Mouse (Mus musculus) liver, embryonic 14.5 days (tissue): Measurements from ENCODE around the gene Rac3. TPM values are rescaled to one million over a fixed set of nuclear protein-coding genes. Genes with fewer than 3 reads are reported as not detected.
A peak's percentile ranks its signal among the peaks of the same experiment; 100 is the strongest.

ENCODE experiments used
- ATAC-seq: fragments of 200-750 bp; cut with Nextera tagmentation; 2 replicates; pipeline ENCODE4 v1.8.0; 2017; ENCODE audit warnings: moderate number of reproducible peaks, mild to moderate bottlenecking, moderate library complexity; ENCODE audit not compliant: insufficient read depth
- DNase-seq, 3 experiments: peaks; one replicate each; pipeline ENCODE4 v3.0.0-alpha.2; 2012 to 2013; ENCODE audit warnings: low read depth in 3 of 3, low spot score in 3 of 3
- H3K27ac ChIP-seq: fragments of 300-500 bp; sonication (generic); 2 replicates; pipeline ENCODE4 v1.5.1; 2014; ENCODE audit warnings: moderate library complexity, mild to moderate bottlenecking, control low read depth, inconsistent platforms
- H3K27me3 ChIP-seq: fragments of 300-500 bp; sonication (generic); 2 replicates; pipeline ENCODE4 v1.6.1; 2014; ENCODE audit warnings: mild to moderate bottlenecking, low read length, moderate library complexity; ENCODE audit not compliant: control insufficient read depth, insufficient read depth
- H3K36me3 ChIP-seq: fragments of 300-500 bp; sonication (generic); replicated peaks from 2 replicates; pipeline ENCODE4 v1.6.1; 2014; ENCODE audit warnings: low read depth; ENCODE audit not compliant: control insufficient read depth, insufficient read depth
- H3K4me1 ChIP-seq, 2 experiments: fragments of 200-500 bp in 1 of 2; fragments of 300-500 bp in 1 of 2; sonication (generic) in 1 of 2; replicated peaks; 2 replicates each; pipeline ENCODE4 v1.6.1; 2012 to 2014; ENCODE audit warnings: antibody characterized with exemption in 1 of 2, inconsistent platforms in 1 of 2, low read length in 1 of 2; ENCODE audit not compliant: control insufficient read depth in 2 of 2, insufficient read depth in 2 of 2
- H3K4me2 ChIP-seq: fragments of 300-500 bp; sonication (generic); 2 replicates; pipeline ENCODE4 v1.6.1; 2014; ENCODE audit warnings: low read depth, mild to moderate bottlenecking, control low read depth, moderate library complexity
- H3K4me3 ChIP-seq, 2 experiments: fragments of 200-500 bp in 1 of 2; fragments of 300-500 bp in 1 of 2; sonication (generic) in 1 of 2; 2 replicates each; pipeline ENCODE4 v1.5.1; 2012 to 2014; ENCODE audit warnings: low read depth in 2 of 2, low read length in 2 of 2, mild to moderate bottlenecking in 2 of 2, control low read depth in 1 of 2, inconsistent platforms in 1 of 2, moderate library complexity in 1 of 2; ENCODE audit not compliant: insufficient read depth in 1 of 2
- H3K9ac ChIP-seq: fragments of 300-500 bp; sonication (generic); replicated peaks from 2 replicates; pipeline ENCODE4 v1.6.1; 2014; ENCODE audit warnings: mild to moderate bottlenecking, control low read depth, moderate library complexity
- H3K9me3 ChIP-seq: fragments of 300-500 bp; sonication (generic); 2 replicates; pipeline ENCODE4 v1.6.1; 2016; ENCODE audit warnings: low read length, mixed read lengths; ENCODE audit not compliant: control insufficient read depth
- CTCF ChIP-seq: IDR thresholded peaks from 2 replicates; pipeline ENCODE4 v1.5.1; 2016; ENCODE audit warnings: antibody characterized with exemption, low read depth, control low read depth
- EP300 ChIP-seq: IDR thresholded peaks from 2 replicates; pipeline ENCODE4 v1.6.1; 2016; ENCODE audit warnings: antibody characterized with exemption, low read depth
- WGBS: fragments of 180-500 bp; shearing (Covaris S2); extraction: QIAGEN DNeasy Blood & Tissue Kit; methylation state at CpG from one replicate; pipeline ENCODE4 v1.1.7; 2014; ENCODE audit not compliant: insufficient replicate concordance; 5-methylcytosine and 5-hydroxymethylcytosine counted together
- polyA plus RNA-seq, 2 experiments: library from polyadenylated mRNA; depleted of rRNA in 1 of 2; stranded (reverse) in 1 of 2; unstranded in 1 of 2; fragments of >200 nt; fragmentation: Nextera tagmentation in 1 of 2; extraction: Ambion mirVana in 1 of 2; gene quantifications; 2 replicates each; pipeline versions ENCODE4 v1.2.1 to v1.2.3; 2012 to 2014

Rac3 gene
- polyA plus RNA-seq, 2 experiments = 1.3 TPM; not detected in 1

GRCm38 (mm10) chr11:120676951-120677350 is 44.3 kb upstream of the Rac3 start:
- peaks cover 11 to 16% of the 10 kb centered on the region in 2 experiments for H3K4me1 ChIP-seq
- 78% methylated on average over 4 of the region's 4 CpGs for WGBS
- no peak overlapping the region for H3K4me2 ChIP-seq
- peaks cover 5% of the 10 kb centered on the region for H3K36me3 ChIP-seq
- H3K27ac ChIP-seq = no peak overlapping the region
- H3K9me3 ChIP-seq = no peaks in the 10 kb centered on the region
- no peak for DNase-seq
- no peak overlapping the region for H3K9ac ChIP-seq
- H3K4me3 ChIP-seq = no peak overlapping the region
- no peaks in the 10 kb centered on the region for H3K27me3 ChIP-seq
- no peak for TF ChIP-seq EP300
- no peak for TF ChIP-seq CTCF
- ATAC-seq = no peak

- 67% methylated on average over 3 of the region's 3 CpGs for WGBS
- DNase-seq = no peak
- peaks cover 5% of the 10 kb centered on the region for H3K36me3 ChIP-seq
- no peak overlapping the region for H3K4me2 ChIP-seq
- no peak overlapping the region for H3K4me3 ChIP-seq
- no peaks in the 10 kb centered on the region for H3K27me3 ChIP-seq
- H3K9ac ChIP-seq = no peak overlapping the region
- TF ChIP-seq EP300 (no peak), CTCF (peak; percentile 77)
- peaks cover 0 to 2% of the 10 kb centered on the region in 2 experiments; a peak in 1 of 4 replicates for H3K4me1 ChIP-seq
- ATAC-seq = 0 out of 2 replicates have a peak, but pooled peaks have one; percentile 36
- no peak overlapping the region for H3K27ac ChIP-seq
- no peaks in the 10 kb centered on the region for H3K9me3 ChIP-seq
Observed at GRCm38 (mm10) chr11:120679909-120680308, 41.4 kb upstream of the Rac3 start.

- Histone ChIP-seq H3K4me2 (no peak overlapping the region), H3K9me3 (no peaks in the 10 kb centered on the region), H3K27ac (no peak overlapping the region), H3K36me3 (peaks cover 9% of the 10 kb centered on the region), H3K4me1 (no peaks in the 10 kb centered on the region), H3K27me3 (no peaks in the 10 kb centered on the region), H3K4me3 (no peak overlapping the region), H3K9ac (no peak overlapping the region)
- DNase-seq (no peak), ATAC-seq (no peak)
- no peak for TF ChIP-seq EP300
- no peak for TF ChIP-seq CTCF
- 76% methylated on average over 5 of the region's 5 CpGs for WGBS
Observed at GRCm38 (mm10) chr11:120682683-120683082, 38.6 kb upstream of the Rac3 start.

- Histone ChIP-seq H3K27ac (no peak overlapping the region), H3K27me3 (no peaks in the 10 kb centered on the region), H3K36me3 (peaks cover 5% of the 10 kb centered on the region), H3K4me3 (no peak overlapping the region), H3K9ac (no peak overlapping the region), H3K4me2 (no peak overlapping the region), H3K9me3 (no peaks in the 10 kb centered on the region), H3K4me1 (no peaks in the 10 kb centered on the region)
- TF ChIP-seq EP300 (no peak), CTCF (no peak)
- WGBS = 59% methylated on average over 3 of the region's 3 CpGs
- no peak for ATAC-seq
- DNase-seq = no peak
Observed at GRCm38 (mm10) chr11:120683536-120683935, 37.7 kb upstream of the Rac3 start.

- Histone ChIP-seq H3K4me1 (no peaks in the 10 kb centered on the region), H3K9ac (no peak overlapping the region), H3K27ac (no peak overlapping the region), H3K9me3 (no peaks in the 10 kb centered on the region), H3K36me3 (peaks cover 3% of the 10 kb centered on the region), H3K27me3 (no peaks in the 10 kb centered on the region), H3K4me2 (no peak overlapping the region), H3K4me3 (no peak overlapping the region)
- ATAC-seq = no peak
- 70% methylated on average over 2 of the region's 2 CpGs for WGBS
- TF ChIP-seq CTCF (no peak), EP300 (no peak)
- DNase-seq = no peak
Observed at GRCm38 (mm10) chr11:120684086-120684485, 37.2 kb upstream of the Rac3 start.
